Mouse (Mus musculus): Measurements from ENCODE around the gene Lrmda. TPM values are rescaled to one million over a fixed set of nuclear protein-coding genes. Genes with fewer than 3 reads are reported as not detected.

Gene Lrmda
- total and polyA plus RNA-seq, 3 experiments: 5.1 to 5.9 TPM; not detected in 1

GRCm38 (mm10) chr14:22043420-22043819, 23.9 kb downstream of the Lrmda start:
- no peak for DNase-seq (ENCODE audit: low read depth, low spot score)
- TF ChIP-seq CHD1 (IDR thresholded peaks at IDR 0.05; ENCODE audit: low read depth, low read length): no peak
- no peak for TF ChIP-seq SMC3 (IDR thresholded peaks at IDR 0.05; ENCODE audit: low read depth, low read length)
- TF ChIP-seq SIN3A (IDR thresholded peaks at IDR 0.05; ENCODE audit: low read length): no peak
- no peak for TF ChIP-seq MAFK (IDR thresholded peaks at IDR 0.05; ENCODE audit: borderline replicate concordance, low read depth, low read length)
- TF ChIP-seq JUND (IDR thresholded peaks at IDR 0.05; ENCODE audit: low read depth, low read length): no peak
- no peak for TF ChIP-seq RAD21 (IDR thresholded peaks at IDR 0.05; ENCODE audit: low read depth, low read length)
- no peak for TF ChIP-seq POLR2A (IDR thresholded peaks at IDR 0.05; ENCODE audit: control insufficient read depth in 1 of 2, insufficient read depth in 1 of 2, low read depth in 1 of 2, low read length in 2 of 2, poor library complexity in 1 of 2)
- TF ChIP-seq CHD2 (IDR thresholded peaks at IDR 0.05; ENCODE audit: low read length): no peak
- TF ChIP-seq CTCF (IDR thresholded peaks at IDR 0.05 in 2 of 3, conservative IDR thresholded peaks at IDR 0.05 in 1 of 3; ENCODE audit: control insufficient read depth in 1 of 3, insufficient read depth in 1 of 3, low read depth in 2 of 3, low read length in 3 of 3, poor library complexity in 1 of 3, severe bottlenecking in 1 of 3): no peak
- no peaks in the 10 kb centered on the region for H3K36me3 ChIP-seq (ENCODE audit: control insufficient read depth in 1 of 2, insufficient read depth in 2 of 2, low read length in 2 of 2)
- no peaks in the 10 kb centered on the region for H3K27me3 ChIP-seq (ENCODE audit: control insufficient read depth in 1 of 2, insufficient read depth in 2 of 2, low read length in 2 of 2)
- no peaks in the 10 kb centered on the region for H3K9me3 ChIP-seq (replicated peaks; ENCODE audit: insufficient read depth, low read length)
- no peak overlapping the region for H3K27ac ChIP-seq (ENCODE audit: control insufficient read depth, low read depth, low read length)
- no peak overlapping the region for H3K4me3 ChIP-seq (ENCODE audit: control insufficient read depth in 1 of 2, insufficient read depth in 1 of 2, low read depth in 2 of 2, low read length in 2 of 2)
- no peaks in the 10 kb centered on the region for H3K79me2 ChIP-seq (ENCODE audit: control insufficient read depth, insufficient read depth, low read length, poor library complexity)
- H3K9ac ChIP-seq (ENCODE audit: control insufficient read depth, low read depth, low read length, poor library complexity, severe bottlenecking): no peak overlapping the region
- H3K4me1 ChIP-seq (ENCODE audit: control insufficient read depth in 1 of 2, insufficient read depth in 2 of 2, low read length in 2 of 2): no peaks in the 10 kb centered on the region

- Histone ChIP-seq H3K9me3 (replicated peaks; ENCODE audit: insufficient read depth, low read length) (no peaks in the 10 kb centered on the region), H3K4me3 (ENCODE audit: control insufficient read depth in 1 of 2, insufficient read depth in 1 of 2, low read depth in 2 of 2, low read length in 2 of 2) (no peak overlapping the region), H3K9ac (ENCODE audit: control insufficient read depth, low read depth, low read length, poor library complexity, severe bottlenecking) (no peak overlapping the region), H3K4me1 (ENCODE audit: control insufficient read depth in 1 of 2, insufficient read depth in 2 of 2, low read length in 2 of 2) (peaks cover 0 to 5% of the 10 kb centered on the region in 2 experiments; a peak in 2 of 4 replicates), H3K27ac (ENCODE audit: control insufficient read depth, low read depth, low read length) (no peak overlapping the region), H3K36me3 (ENCODE audit: control insufficient read depth in 1 of 2, insufficient read depth in 2 of 2, low read length in 2 of 2) (peaks cover 0 to 3% of the 10 kb centered on the region in 2 experiments; a peak in 1 of 4 replicates), H3K27me3 (ENCODE audit: control insufficient read depth in 1 of 2, insufficient read depth in 2 of 2, low read length in 2 of 2) (no peaks in the 10 kb centered on the region), H3K79me2 (ENCODE audit: control insufficient read depth, insufficient read depth, low read length, poor library complexity) (no peaks in the 10 kb centered on the region)
- no peak for DNase-seq (ENCODE audit: low read depth, low spot score)
- TF ChIP-seq EP300 (IDR thresholded peaks at IDR 0.05; ENCODE audit: low read depth in 1 of 2, low read length in 2 of 2): no peak
- no peak for TF ChIP-seq SIN3A (IDR thresholded peaks at IDR 0.05; ENCODE audit: low read length)
- no peak for TF ChIP-seq USF2 (IDR thresholded peaks at IDR 0.05; ENCODE audit: borderline replicate concordance in 1 of 2, insufficient read depth in 1 of 2, low read depth in 1 of 2, low read length in 2 of 2)
- no peak for TF ChIP-seq TCF12 (IDR thresholded peaks at IDR 0.05; ENCODE audit: low read depth, low read length)
- no peak for TF ChIP-seq NELFE (IDR thresholded peaks at IDR 0.05; ENCODE audit: low read depth, low read length)
- no peak for TF ChIP-seq UBTF (IDR thresholded peaks at IDR 0.05; ENCODE audit: borderline replicate concordance, insufficient read depth, low read depth, low read length)
- no peak for TF ChIP-seq POLR2AphosphoS2 (IDR thresholded peaks at IDR 0.05; ENCODE audit: low read length)
- no peak for TF ChIP-seq GABPA (IDR thresholded peaks at IDR 0.05; ENCODE audit: low read depth, low read length)
- no peak for TF ChIP-seq ZNF384 (IDR thresholded peaks at IDR 0.05; ENCODE audit: low read depth, low read length)
These were observed 26.8 kb downstream of the Lrmda start for GRCm38 (mm10) chr14:22046262-22046856.
